Mouse (Mus musculus): Measurements from ENCODE around the gene Epo.

DNA sequence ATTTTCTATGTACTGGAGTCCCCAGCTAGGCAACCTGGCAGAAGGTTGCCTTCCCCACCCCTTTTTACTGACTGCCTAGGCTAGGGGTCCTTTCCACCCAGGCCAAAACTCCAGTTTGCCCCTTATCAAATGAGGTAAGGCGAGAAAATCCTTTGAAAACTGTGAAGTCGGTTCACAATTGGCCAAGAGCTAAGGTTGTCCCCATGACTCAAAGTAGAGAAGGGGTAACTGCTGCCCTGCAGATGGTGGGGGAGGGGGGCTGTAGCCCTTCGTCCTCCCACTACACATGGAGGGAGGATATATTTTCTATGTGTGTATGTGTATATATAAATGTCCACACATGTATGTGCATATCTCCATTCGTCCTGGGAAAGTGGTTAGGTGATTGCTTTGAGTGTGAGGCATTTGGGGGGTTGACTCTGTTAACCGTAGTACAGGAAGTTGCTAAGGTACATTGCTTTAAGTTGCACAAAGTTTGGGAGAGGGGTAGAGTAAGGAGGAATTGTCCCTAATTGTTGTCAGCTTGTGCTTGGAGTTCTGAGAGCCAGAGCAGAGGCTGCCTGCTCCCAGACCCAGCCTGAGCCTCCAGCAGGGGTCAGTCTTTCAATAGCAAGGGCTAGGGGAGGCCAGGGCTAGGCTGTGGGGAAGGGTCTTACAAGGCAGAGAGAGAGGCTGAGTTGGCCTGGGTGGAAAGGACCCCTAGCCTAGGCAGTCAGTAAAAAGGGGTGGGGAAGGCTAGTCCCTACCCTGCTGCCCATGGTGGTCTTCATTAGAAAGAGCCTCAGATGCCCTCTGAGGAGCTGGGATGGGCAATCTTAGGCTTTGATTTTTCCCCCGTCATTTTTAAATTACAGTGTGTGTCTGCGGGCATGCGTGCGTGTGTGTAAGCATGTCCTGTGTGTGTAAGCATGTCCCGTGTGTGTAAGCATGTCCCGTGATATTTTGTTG is 19.9 kb downstream of the Epo start:
- TF ChIP-seq POLR2A (IDR thresholded peaks at IDR 0.05; ENCODE audit: low read depth, low read length): no peak
- peak; percentile 52; the same call in 1 of the 2 replicates for TF ChIP-seq CTCF (IDR thresholded peaks at IDR 0.05; ENCODE audit: extremely low read depth, insufficient read length, insufficient replicate concordance, low read depth, low read length)

Data from small intestine, adult 2 months (tissue).